Mouse (Mus musculus) gonadal fat pad, adult 2 months (tissue): ENCODE measurements around the gene I830077J02Rik. TPM values are rescaled to one million over a fixed set of nuclear protein-coding genes. Genes with fewer than 3 reads are reported as not detected.

Experiments used
- DNase-seq: peaks from one replicate; pipeline ENCODE4 v3.0.0-alpha.2; 2012; ENCODE audit warnings: low read depth
- polyA plus RNA-seq: library from polyadenylated mRNA; depleted of rRNA; stranded (reverse); fragments of >200 nt; gene quantifications from 2 replicates; pipeline ENCODE4 v1.2.3, GENCODE M21; 2012; rRNA removed

I830077J02Rik gene
- polyA plus RNA-seq, 1 experiment, result 0.84 TPM

DNA sequence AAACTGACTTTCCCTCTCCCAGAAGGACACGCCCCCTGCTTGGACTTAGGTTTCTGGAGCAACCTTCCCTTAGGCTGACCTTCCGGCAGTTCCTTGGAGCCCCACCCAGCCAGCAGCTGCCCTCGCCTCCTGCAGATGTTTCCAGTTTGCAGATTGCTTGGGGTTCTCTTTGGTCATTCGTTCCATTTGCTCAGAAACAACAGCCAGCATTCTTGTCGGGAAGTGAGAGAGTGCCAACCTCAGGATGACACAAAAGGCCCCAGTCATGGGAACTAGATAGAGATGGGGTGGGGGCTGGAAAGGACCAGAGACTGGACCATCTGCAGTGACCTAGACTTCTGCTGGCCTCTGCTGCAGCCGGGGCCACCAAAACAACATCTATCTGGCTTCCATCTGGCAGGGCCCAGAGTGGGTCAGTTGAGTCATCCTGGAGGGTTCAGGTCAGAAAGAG lies 38.5 kb downstream of the I830077J02Rik start:
- DNase-seq, result no peak

DNA sequence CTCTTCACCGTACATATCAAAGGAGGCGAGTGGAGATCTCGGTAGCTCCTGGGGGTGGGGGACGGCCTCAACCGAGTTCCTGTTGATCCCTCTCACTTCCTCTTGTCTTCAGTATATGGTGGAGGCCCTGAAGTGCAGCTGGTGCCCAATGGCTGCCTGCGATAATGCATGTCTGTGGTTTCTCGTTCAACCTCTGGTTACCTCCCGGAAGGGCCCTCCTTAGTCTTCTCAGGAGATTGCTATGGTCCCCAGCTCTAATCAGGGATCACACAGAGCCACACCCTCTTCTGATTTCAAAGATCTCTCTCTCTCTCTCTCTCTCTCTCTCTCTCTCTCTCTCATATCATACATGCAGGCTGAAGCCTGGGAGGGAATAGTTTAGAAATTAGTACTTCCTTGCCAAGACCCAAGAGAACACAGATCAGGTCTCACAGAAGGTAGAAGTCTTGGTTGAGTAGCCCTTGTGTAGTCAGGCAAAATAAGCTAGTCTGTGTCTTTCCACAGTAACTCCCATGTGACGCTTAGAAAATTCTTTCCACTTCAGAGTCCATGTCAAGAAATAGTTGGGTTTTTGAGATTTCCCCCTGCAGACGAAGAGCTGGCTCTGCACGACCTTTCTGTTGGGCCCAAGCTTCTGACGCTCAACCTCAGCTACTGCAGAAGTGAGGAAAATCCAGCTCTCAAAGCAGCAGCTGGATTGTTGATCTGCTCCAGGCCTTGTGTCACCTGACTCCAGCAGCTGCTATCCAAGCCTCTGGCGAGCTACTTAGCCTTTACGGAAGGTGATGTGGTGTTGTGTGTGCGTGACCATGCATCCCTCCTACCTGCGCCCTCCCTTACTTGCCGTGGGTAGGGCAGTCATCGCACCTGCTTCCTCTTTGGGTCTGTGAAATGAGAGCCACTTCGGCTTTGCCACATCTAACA lies 39.6 kb downstream of the I830077J02Rik start:
- DNase-seq, result no peak

DNA sequence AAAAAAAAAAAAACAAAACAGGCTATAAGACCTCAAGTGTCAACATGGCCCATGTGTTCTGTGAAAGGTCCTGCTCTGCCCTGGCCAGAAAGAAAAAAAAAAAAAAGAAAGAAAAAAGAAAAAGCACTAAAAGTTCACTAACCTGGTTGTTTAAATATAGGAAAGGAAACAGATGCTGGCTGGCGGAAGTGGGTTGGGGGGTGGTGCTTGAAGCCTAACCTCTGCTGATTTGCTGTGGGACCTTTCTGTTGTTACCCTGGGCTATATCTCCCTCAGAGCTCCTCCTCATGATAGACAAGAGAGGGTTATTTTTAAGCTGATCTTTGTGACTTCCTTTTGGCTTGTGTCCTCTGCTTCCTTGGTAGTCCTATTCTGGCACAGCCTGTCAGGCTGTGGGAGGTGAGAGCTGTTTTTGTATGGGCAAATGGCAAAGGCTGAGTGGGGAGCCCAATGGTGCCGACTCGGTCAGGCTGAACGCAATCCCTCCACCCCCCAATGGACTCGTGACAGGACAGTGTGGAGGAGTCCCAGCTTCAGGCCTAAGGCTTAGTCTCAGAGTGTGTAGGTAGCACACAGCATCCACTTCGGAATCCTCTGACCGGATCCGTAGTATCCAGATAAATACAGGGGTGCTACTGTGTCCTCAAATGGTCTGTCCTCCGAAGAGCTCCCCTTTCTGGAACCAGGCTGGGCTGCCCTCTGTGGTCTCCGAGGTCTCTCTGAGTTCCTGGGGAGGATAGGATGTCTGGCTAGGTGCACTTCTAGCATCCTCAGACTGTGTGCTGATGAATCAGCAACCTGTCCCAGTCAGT lies 40.5 kb downstream of the I830077J02Rik start:
- no peak for DNase-seq

DNA sequence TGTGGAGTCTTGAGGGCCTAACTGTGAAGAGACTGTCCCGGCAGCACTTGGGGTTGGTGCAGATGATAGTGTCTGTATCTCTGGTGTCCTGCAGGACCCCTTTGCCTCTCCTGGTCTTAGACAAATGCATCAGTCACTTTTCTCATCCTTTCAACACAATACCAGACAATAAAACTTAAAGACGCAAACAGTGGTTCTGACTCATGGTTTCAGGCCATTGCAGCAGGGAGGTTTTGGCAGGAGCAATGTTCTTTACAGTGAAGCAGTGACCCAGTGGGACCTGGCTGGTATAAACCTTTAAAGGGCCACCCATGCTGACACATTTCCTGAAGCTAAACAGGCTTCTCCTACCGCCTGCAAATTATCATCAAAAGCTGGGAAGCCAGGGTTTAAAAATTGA lies 41.3 kb downstream of the I830077J02Rik start:
- no peak for DNase-seq

DNA sequence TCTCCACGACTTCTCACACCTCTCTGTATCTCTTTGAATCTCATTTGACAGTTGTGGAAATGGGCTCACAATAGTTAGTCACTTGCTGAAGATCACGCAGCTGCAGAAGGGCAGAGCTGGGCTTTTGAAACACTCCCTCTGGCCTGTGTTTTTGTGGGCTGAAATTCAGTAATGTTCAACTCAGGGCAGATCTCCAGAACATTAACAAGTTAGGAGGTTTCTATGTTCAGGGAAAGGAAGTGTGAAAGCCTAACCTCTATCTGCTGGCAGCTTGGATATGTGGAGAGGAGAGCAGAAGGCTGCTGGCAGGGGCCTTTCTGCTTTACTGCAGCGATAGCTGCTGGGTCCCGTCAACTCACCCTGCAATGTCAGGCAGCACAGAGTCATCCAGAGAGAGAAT lies 42.2 kb downstream of the I830077J02Rik start:
- DNase-seq, result no peak

DNA sequence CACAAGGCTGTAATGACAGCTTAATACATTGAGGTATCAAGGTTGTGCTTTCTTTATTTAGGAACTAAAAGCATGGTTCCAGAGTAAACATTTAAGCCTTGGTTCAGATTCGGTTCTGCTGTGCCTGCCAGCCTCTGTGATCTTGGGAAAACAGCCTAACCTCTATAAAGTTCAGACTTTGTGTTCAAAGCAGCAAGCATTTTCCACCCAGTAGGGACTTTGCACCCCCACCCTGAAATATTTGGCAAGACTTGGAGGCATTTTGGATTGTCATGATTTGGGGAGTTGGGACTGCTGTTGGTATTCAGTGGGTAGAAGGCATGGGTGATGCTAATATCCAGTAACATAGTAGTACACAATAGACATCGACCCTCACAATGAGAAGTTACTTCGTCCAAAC lies 43.5 kb downstream of the I830077J02Rik start:
- no peak for DNase-seq

DNA sequence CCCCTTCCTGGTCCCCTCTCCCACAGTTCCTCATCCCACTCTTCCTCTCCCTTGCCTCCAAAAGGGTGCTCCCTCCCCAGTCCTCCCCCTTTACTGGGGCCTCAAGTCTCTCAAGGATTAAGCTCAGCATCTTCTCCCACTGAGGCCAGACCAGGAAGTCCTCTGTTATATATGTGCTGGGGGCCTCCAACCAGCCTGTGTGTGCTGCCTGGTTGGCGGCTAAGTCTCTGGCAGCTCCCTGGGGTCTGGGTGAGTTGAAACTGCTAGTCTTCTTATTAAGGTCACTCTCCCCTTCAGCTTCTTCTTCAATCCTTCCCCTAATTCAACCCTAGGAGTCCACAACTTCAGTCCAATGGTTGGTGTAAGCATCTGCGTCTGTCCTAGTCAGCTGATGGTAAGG lies 49.4 kb downstream of the I830077J02Rik start:
- DNase-seq, result no peak

DNA sequence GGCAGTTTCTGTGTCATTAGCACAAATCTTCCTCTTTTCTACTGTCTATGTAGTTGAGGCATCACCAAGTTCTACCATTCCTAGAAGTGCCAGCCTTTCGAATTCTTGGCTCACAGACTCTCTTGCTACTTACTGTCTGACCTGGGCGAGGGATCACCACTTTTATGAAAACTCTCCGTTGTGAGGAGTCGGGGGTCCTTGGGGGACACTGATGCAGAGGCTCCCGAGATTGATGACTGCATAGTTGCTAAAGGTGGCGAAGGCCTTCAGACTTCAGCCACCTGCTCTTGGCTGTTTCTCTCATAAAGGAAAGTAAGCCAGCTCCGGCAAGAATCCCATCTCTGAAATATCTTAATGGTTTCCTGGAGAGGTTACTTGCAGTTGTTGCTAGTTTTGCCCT lies 50.4 kb downstream of the I830077J02Rik start:
- DNase-seq, result no peak

DNA sequence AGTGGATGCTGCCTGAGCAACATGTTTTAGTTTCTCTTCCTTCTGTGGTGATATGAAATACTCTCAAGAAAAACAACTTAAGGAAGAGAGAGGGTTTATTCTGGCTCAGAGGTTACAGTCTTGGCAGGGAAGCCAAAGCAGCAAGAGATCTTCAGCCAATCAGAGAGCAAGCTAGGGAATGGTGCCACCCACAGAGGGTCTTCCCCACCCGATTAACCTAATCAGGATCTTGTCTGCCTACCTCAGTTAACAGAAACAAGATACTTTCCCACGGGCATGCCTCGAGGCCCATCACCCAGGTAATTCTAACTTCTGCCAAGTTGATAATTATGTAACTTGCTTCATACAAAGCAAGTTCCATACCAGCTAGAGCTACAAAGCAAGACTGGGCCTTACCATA lies 52.0 kb downstream of the I830077J02Rik start:
- no peak for DNase-seq

DNA sequence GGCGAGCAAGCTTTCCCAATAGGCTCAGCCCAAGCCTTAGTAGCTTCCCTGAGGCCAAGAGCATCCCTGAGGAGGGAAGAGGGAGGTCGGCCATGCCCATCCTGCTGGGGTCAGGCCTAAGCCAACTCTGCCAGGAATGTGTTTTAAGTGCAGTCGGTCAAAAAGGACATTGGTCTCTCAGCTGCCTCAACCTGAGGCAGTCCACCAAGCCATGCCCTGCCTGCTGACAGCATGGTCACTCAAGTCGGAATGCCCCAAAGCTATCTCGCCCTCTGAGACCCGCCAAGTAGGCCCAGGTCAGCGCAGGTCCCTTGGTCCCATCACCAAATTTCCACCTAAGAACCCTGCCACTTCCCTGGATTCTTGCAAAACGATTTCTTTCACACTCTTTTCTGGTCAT lies 53.7 kb downstream of the I830077J02Rik start:
- no peak for DNase-seq

DNA sequence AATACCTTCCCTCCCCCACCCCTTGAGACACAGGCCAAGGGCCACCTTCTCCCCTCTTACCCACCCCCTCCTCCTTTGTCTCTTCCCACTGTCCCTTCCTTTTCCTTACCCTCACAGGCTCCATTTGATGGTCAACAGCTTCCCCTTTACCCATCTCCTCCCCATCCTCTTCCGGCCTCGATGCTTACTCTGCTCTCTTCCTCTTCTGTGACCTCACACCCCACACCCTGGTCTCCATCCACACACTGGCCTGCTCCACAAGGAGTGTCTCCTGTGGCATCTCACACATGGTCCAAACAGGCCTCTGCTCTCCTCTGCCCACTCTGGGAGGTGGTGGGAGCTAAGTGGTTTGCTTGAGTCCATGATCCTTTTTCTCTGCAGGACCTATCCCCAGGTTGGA lies 54.5 kb downstream of the I830077J02Rik start:
- DNase-seq, result no peak

DNA sequence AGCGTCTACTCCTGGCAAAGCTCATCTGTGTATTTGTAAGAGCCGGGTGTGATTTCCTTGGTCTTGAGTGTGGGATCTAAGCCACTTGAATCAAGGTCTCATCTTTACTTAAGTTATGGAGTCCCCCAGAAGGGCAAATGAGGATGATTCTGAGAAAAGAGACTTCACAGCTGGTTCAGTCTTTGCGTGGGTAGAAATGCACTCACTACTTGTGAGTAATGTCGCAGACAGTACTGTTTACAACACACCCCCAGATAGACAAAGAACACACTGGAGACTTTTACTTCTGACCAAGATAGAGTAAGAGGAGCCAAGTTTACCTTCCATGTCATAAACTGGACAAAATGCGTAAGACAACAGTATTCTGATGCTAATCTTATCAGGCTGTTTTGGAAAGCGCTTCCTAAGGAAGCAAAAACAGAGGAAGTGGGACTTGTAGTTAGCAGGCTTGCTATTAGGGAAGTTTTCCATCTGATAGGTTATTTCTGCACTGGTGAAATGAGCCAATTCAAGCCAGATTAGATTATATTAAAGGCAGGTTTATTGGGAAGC lies 55.1 kb downstream of the I830077J02Rik start:
- no peak for DNase-seq

DNA sequence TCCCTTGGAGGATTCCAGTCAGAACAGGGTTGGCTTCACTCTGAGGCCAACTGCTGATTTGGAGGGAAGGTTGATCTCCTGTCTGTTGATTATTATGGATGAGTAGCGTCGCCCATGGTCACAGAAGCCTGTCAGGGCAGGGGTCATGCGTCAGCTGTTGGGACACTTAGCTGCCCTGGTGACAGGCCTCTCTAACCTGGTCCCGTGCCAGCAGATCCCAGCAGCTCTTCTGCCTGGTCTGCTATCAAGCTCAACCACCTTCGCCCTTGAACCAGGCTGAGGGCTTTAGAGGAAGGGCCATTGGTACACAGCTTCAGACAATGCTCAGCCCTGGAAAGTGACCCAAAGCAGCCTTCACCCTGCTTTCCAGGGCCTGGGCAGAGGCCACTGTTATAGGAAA lies 56.4 kb downstream of the I830077J02Rik start:
- DNase-seq, result no peak

Other genes starting within 250 kb of the I830077J02Rik start
- gene Ddx20, start 245.1 kb downstream of the I830077J02Rik start, polyA plus RNA-seq, result 7.8 and 10.3 TPM in 2 replicates
- 3.8 and 5.3 TPM in 2 replicates for gene Inka2, start 228.1 kb downstream of the I830077J02Rik start, polyA plus RNA-seq
- gene Rap1a, start 131.3 kb downstream of the I830077J02Rik start, polyA plus RNA-seq, result 13.0 and 16.8 TPM in 2 replicates
- 0.20 and 0.45 TPM in 2 replicates for gene Adora3, start 61.8 kb downstream of the I830077J02Rik start, polyA plus RNA-seq
- gene Tmigd3, start 61.8 kb downstream of the I830077J02Rik start, polyA plus RNA-seq, result 0.88 and 1.6 TPM in 2 replicates
- gene Wdr77, start 26.7 kb upstream of the I830077J02Rik start, polyA plus RNA-seq, result 37.7 and 41.3 TPM in 2 replicates
- gene Atp5f1, start 27.4 kb upstream of the I830077J02Rik start, polyA plus RNA-seq, result 112 and 124 TPM in 2 replicates
- 1.4 and 1.5 TPM in 2 replicates for gene Ovgp1, start 41.0 kb upstream of the I830077J02Rik start, polyA plus RNA-seq
- 0.92 and 2.3 TPM in 2 replicates for gene Pifo, start 82.0 kb upstream of the I830077J02Rik start, polyA plus RNA-seq
- gene Chil5, start 100.2 kb upstream of the I830077J02Rik start, polyA plus RNA-seq, result 0.27 TPM in 1 of 2 replicates, not detected in the other
- 0.62 and 0.76 TPM in 2 replicates for gene Chia1, start 180.6 kb upstream of the I830077J02Rik start, polyA plus RNA-seq
- gene Chil3, start 234.9 kb upstream of the I830077J02Rik start, polyA plus RNA-seq, result 0.22 and 0.41 TPM in 2 replicates